Comparison of ENCODE assay signal across 27 mouse cellular contexts in genomic region chr17:90546806-90547205, GRCm38 (mm10).
A peak's percentile ranks its signal among the peaks of the same experiment; 100 is the strongest.
DNase-seq lines count a peak whose midpoint lies in the region; ATAC-seq and TF ChIP-seq lines count a peak whose summit lies in the region.
"Had no signal": no experiment of that assay in that cellular context is flagged by ENCODE, and none has a peak within 500 bp of the region (broad histone marks: within the 10 kb centered on the region; RNA-seq: fewer than 3 reads in every experiment).

No protein-coding gene starts in this region.

- no peaks in the 10 kb centered on the region for H3K36me3 ChIP-seq in midbrain, embryonic 12.5 days
- no peaks in the 10 kb centered on the region for H3K36me3 ChIP-seq in midbrain, embryonic 13.5 days
- H3K36me3 ChIP-seq: embryonic facial prominence, embryonic 13.5 days; embryonic facial prominence, embryonic 15.5 days; forebrain, embryonic 10.5 days; forebrain, embryonic 12.5 days; G1E had no signal

- TF ChIP-seq CTCF in layer of hippocampus, adult 2 months (conservative IDR thresholded peaks at IDR 0.05), result no peak

- H3K27me3 ChIP-seq in midbrain, embryonic 12.5 days, result no peaks in the 10 kb centered on the region
- no peaks in the 10 kb centered on the region for H3K27me3 ChIP-seq in midbrain, embryonic 13.5 days
- H3K27me3 ChIP-seq: CH12.LX; embryonic facial prominence, embryonic 13.5 days; embryonic facial prominence, embryonic 15.5 days; forebrain, embryonic 12.5 days had no signal

- DNase-seq in embryo, embryonic 10.5 days (ENCODE audit: low spot score), result peak; percentile 2
- DNase-seq in embryo, embryonic 10 days (ENCODE audit: low spot score), result no peak
- DNase-seq in layer of hippocampus, adult 2 months (ENCODE audit: low spot score in 2 of 2), result no peak
- no peak for DNase-seq in layer of hippocampus, adult 18-20 months (ENCODE audit: low spot score in 2 of 2)
- DNase-seq: adrenal gland, adult 2 months; adrenal gland, postnatal 10 days; adrenal gland, postnatal 25 days; B cell, adult 2 months; cerebellum, adult 11 months; cerebellum, adult 18-20 months; cerebellum, adult 8-10 months; cerebellum, adult 9-11 months; cerebellum, postnatal 14 days; cerebellum, postnatal 36 days; embryo, embryonic 11 days had no signal

- no peaks in the 10 kb centered on the region for H3K9me3 ChIP-seq in midbrain, embryonic 12.5 days
- no peaks in the 10 kb centered on the region for H3K9me3 ChIP-seq in midbrain, embryonic 13.5 days
- H3K9me3 ChIP-seq: embryonic facial prominence, embryonic 13.5 days; embryonic facial prominence, embryonic 15.5 days; forebrain, embryonic 10.5 days; forebrain, embryonic 12.5 days; G1E had no signal

- H3K4me2 ChIP-seq in midbrain, embryonic 12.5 days (replicated peaks), result no peak overlapping the region
- H3K4me2 ChIP-seq in midbrain, embryonic 13.5 days (replicated peaks), result no peak overlapping the region
- H3K4me2 ChIP-seq: embryonic facial prominence, embryonic 13.5 days; embryonic facial prominence, embryonic 15.5 days; forebrain, embryonic 12.5 days had no signal

- H3K27ac ChIP-seq in layer of hippocampus, adult 2 months, result 0 out of 2 replicates have a peak overlapping the region, but pooled peaks have one; percentile 3
- no peak overlapping the region for H3K27ac ChIP-seq in midbrain, embryonic 12.5 days (replicated peaks)
- no peak overlapping the region for H3K27ac ChIP-seq in midbrain, embryonic 13.5 days
- H3K27ac ChIP-seq: embryonic facial prominence, embryonic 13.5 days; embryonic facial prominence, embryonic 15.5 days; forebrain, embryonic 10.5 days; forebrain, embryonic 12.5 days had no signal

- WGBS in midbrain, embryonic 12.5 days, result 33% methylated on average over 4 of the region's 4 CpGs
- WGBS in midbrain, embryonic 13.5 days, result 22% methylated on average over 4 of the region's 4 CpGs

- H3K4me1 ChIP-seq in midbrain, embryonic 12.5 days, result peaks cover 20% of the 10 kb centered on the region
- H3K4me1 ChIP-seq in midbrain, embryonic 13.5 days (replicated peaks), result peaks cover 25% of the 10 kb centered on the region
- H3K4me1 ChIP-seq: embryonic facial prominence, embryonic 13.5 days; embryonic facial prominence, embryonic 15.5 days had no signal

- peak; percentile 53 for ATAC-seq in midbrain, embryonic 12.5 days (ENCODE audit: low FRiP score, low read depth)
- ATAC-seq in midbrain, embryonic 13.5 days, result no peak
- ATAC-seq: CD4-positive, CD25-positive, alpha-beta regulatory T cell, adult 4 months; forebrain, embryonic 14.5 days; forebrain, embryonic 16.5 days had no signal

- no peak overlapping the region for H3K9ac ChIP-seq in midbrain, embryonic 12.5 days (replicated peaks)
- no peak overlapping the region for H3K9ac ChIP-seq in midbrain, embryonic 13.5 days (replicated peaks)
- H3K9ac ChIP-seq: embryonic facial prominence, embryonic 13.5 days; embryonic facial prominence, embryonic 15.5 days; forebrain, embryonic 12.5 days had no signal

- no peak overlapping the region for H3K4me3 ChIP-seq in layer of hippocampus, adult 2 months
- H3K4me3 ChIP-seq in midbrain, embryonic 12.5 days, result no peak overlapping the region
- H3K4me3 ChIP-seq in midbrain, embryonic 13.5 days (replicated peaks), result no peak overlapping the region
- H3K4me3 ChIP-seq: embryonic facial prominence, embryonic 13.5 days; embryonic facial prominence, embryonic 15.5 days; erythroblast, embryonic 14.5 days; forebrain, embryonic 10.5 days; forebrain, embryonic 12.5 days had no signal
